In the genomic region with DNA sequence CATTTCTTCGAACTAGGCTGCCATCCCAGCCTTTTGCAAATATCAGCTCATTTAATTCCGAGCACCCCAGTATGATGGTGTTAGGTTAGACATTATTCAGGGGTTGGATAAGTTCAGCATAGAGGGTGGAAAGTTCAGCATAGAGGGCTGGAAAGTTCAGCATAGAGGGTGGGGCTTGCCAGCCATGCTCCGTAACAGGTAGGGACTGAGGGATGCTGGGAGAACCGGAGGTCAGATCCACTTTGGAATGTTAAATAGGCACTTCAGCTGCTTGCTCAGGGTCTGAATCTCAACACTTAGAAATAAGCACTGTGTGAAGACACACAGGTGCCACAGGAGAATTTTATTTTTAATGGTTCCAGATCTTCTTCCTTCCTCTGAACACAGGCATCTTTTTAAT, we compare ENCODE assay signal across 9 mouse cellular contexts.
"Had no signal": no experiment of that assay in that cellular context is flagged by ENCODE, and none has a peak within 500 bp of the region (broad histone marks: within the 10 kb centered on the region; RNA-seq: fewer than 3 reads in every experiment).

No protein-coding gene starts in this region.

- H3K4me2 ChIP-seq: liver, embryonic 11.5 days; liver, embryonic 15.5 days; midbrain, embryonic 12.5 days; neural tube, embryonic 13.5 days had no signal

- DNase-seq: lung, postnatal 10 days; lung, postnatal 4 days; right cerebral cortex, postnatal 25 days had no signal

- H3K4me3 ChIP-seq: left cerebral cortex, adult 2 months; limb, embryonic 10.5 days; liver, embryonic 15.5 days; midbrain, embryonic 12.5 days; neural tube, embryonic 13.5 days had no signal

- H3K9ac ChIP-seq: liver, embryonic 15.5 days; midbrain, embryonic 12.5 days; neural tube, embryonic 13.5 days had no signal

- H3K9me3 ChIP-seq: limb, embryonic 10.5 days; liver, embryonic 15.5 days; midbrain, embryonic 12.5 days; neural tube, embryonic 13.5 days had no signal

- H3K36me3 ChIP-seq: limb, embryonic 10.5 days; liver, embryonic 15.5 days; midbrain, embryonic 12.5 days; neural tube, embryonic 13.5 days had no signal

- H3K27ac ChIP-seq: left cerebral cortex, adult 2 months; liver, embryonic 15.5 days had no signal

- H3K27me3 ChIP-seq: liver, embryonic 15.5 days; midbrain, embryonic 12.5 days; neural tube, embryonic 13.5 days had no signal
